Comparison of ENCODE assay signal across 8 mouse cellular contexts in genomic region chr11:102319410-102319792, GRCm38 (mm10). TPM values are rescaled to one million over a fixed set of nuclear protein-coding genes. Genes with fewer than 3 reads are reported as not detected.
DNase-seq lines count a peak whose midpoint lies in the region; ATAC-seq and TF ChIP-seq lines count a peak whose summit lies in the region.

Gene Ubtf (minus strand): TSS chr11:102319742.

- peak; percentile 7 for ATAC-seq in forebrain, embryonic 15.5 days (replicated peaks)
- ATAC-seq in neural tube, embryonic 15.5 days (ENCODE audit: low FRiP score), result no peak

- DNase-seq in ES-E14 (ENCODE audit: low read depth, low spot score), result no peak
- peak; percentile 96 for DNase-seq in cerebellum, adult 11-12 months
- DNase-seq in heart, postnatal 10 days, result peak; percentile 89 to 90
- DNase-seq in kidney, postnatal 4 days, result peak; percentile 84 to 90
- DNase-seq in lung, adult 2 months, result peak; percentile 82

- H3K27me3 ChIP-seq in forebrain, embryonic 15.5 days, result no peaks in the 10 kb centered on the region
- no peaks in the 10 kb centered on the region for H3K27me3 ChIP-seq in neural tube, embryonic 15.5 days (replicated peaks)
- peaks cover 2% of the 10 kb centered on the region; the same call in 1 of the 2 replicates for H3K27me3 ChIP-seq in testis, adult 2 months (ENCODE audit: control insufficient read depth, insufficient read depth, low read length)

- intact Hi-C loops in heart, postnatal 10 days (cut with DNase I), result loop anchor here (10.0 kb wide), 1 partner anchor 235 kb away; the partner anchor contains the start of gene Gpatch8

- H3K4me1 ChIP-seq in ES-E14 (ENCODE audit: control insufficient read depth in 2 of 2, insufficient read depth in 2 of 2, low read length in 2 of 2, poor library complexity in 1 of 2), result peaks cover 1 to 19% of the 10 kb centered on the region in 2 experiments; a peak in 3 of 4 replicates
- peaks cover 27% of the 10 kb centered on the region for H3K4me1 ChIP-seq in forebrain, embryonic 15.5 days
- peaks cover 6% of the 10 kb centered on the region; the same call in 1 of the 2 replicates for H3K4me1 ChIP-seq in lung, adult 2 months (ENCODE audit: control insufficient read depth, insufficient read depth, low read length)
- H3K4me1 ChIP-seq in neural tube, embryonic 15.5 days, result peaks cover 26% of the 10 kb centered on the region
- peaks cover 18% of the 10 kb centered on the region for H3K4me1 ChIP-seq in testis, adult 2 months (ENCODE audit: control insufficient read depth, insufficient read depth, low read length)

- peaks cover 11% of the 10 kb centered on the region for H3K36me3 ChIP-seq in ES-E14 (ENCODE audit: control insufficient read depth, insufficient read depth, low read length, poor library complexity, severe bottlenecking)
- peaks cover 10% of the 10 kb centered on the region for H3K36me3 ChIP-seq in forebrain, embryonic 15.5 days
- H3K36me3 ChIP-seq in neural tube, embryonic 15.5 days, result peaks cover 8% of the 10 kb centered on the region
- no peaks in the 10 kb centered on the region for H3K36me3 ChIP-seq in testis, adult 2 months (ENCODE audit: control insufficient read depth, insufficient read depth, low read length)

- TF ChIP-seq POLR2A in lung, adult 2 months (IDR thresholded peaks at IDR 0.05; ENCODE audit: borderline replicate concordance, extremely low read depth, low read depth, low read length), result peak; percentile 40; the same call in 1 of the 2 replicates
- TF ChIP-seq POLR2A in testis, adult 2 months (IDR thresholded peaks at IDR 0.05; ENCODE audit: control insufficient read depth, low read depth, low read length), result 0 out of 2 replicates have a peak, but pooled peaks have one; percentile 4

- peak within 1 kb of the TSS; percentile 99 for H3K9ac ChIP-seq in ES-E14 (ENCODE audit: insufficient read depth, low read depth, low read length, poor library complexity, severe bottlenecking)
- peak within 1 kb of the TSS; percentile 99 for H3K9ac ChIP-seq in forebrain, embryonic 15.5 days (replicated peaks)
- H3K9ac ChIP-seq in neural tube, embryonic 15.5 days (replicated peaks), result peak within 1 kb of the TSS; percentile 97

- peak within 1 kb of the TSS; percentile 97 for H3K27ac ChIP-seq in ES-E14 (ENCODE audit: insufficient read depth, low read depth, low read length, poor library complexity, severe bottlenecking)
- H3K27ac ChIP-seq in forebrain, embryonic 15.5 days (replicated peaks), result peak within 1 kb of the TSS; percentile 100
- H3K27ac ChIP-seq in neural tube, embryonic 15.5 days (replicated peaks), result peak within 1 kb of the TSS; percentile 98
- H3K27ac ChIP-seq in testis, adult 2 months (ENCODE audit: control insufficient read depth, insufficient read depth, low read depth, low read length), result peak within 1 kb of the TSS; percentile 93

- peak within 1 kb of the TSS; percentile 88 for H3K4me2 ChIP-seq in forebrain, embryonic 15.5 days (replicated peaks)
- peak within 1 kb of the TSS; percentile 84 for H3K4me2 ChIP-seq in neural tube, embryonic 15.5 days

- peak within 1 kb of the TSS; percentile 76 to 91 for H3K4me3 ChIP-seq in ES-E14 (ENCODE audit: insufficient read depth in 1 of 2, low read depth in 1 of 2, low read length in 2 of 2, poor library complexity in 1 of 2, severe bottlenecking in 1 of 2)
- peak within 1 kb of the TSS; percentile 95 for H3K4me3 ChIP-seq in forebrain, embryonic 15.5 days
- H3K4me3 ChIP-seq in lung, adult 2 months (replicated peaks; ENCODE audit: extremely low read depth, low read depth, low read length), result peak within 1 kb of the TSS; percentile 97
- H3K4me3 ChIP-seq in neural tube, embryonic 15.5 days (replicated peaks), result peak within 1 kb of the TSS; percentile 97
- peak within 1 kb of the TSS; percentile 92 for H3K4me3 ChIP-seq in testis, adult 2 months (ENCODE audit: control insufficient read depth, low read depth, low read length)

- WGBS in forebrain, embryonic 15.5 days, result 1% methylated on average over 25 of the region's 25 CpGs
- WGBS in lung, adult 2 months, result under 1% methylated on average over 25 of the region's 25 CpGs
- 0% methylated on average over 25 of the region's 25 CpGs for WGBS in neural tube, embryonic 15.5 days

- in situ Hi-C loops in ES-E14 (cut with MboI; ENCODE audit: low sequenced_read_pairs in 2 of 2, unreplicated experiment in 2 of 2), result no loop called here

- no peaks in the 10 kb centered on the region for H3K9me3 ChIP-seq in ES-E14 (ENCODE audit: control insufficient read depth, insufficient read depth, low read depth, low read length)
- H3K9me3 ChIP-seq in forebrain, embryonic 15.5 days, result no peaks in the 10 kb centered on the region
- H3K9me3 ChIP-seq in neural tube, embryonic 15.5 days (replicated peaks), result no peaks in the 10 kb centered on the region

- no peak for TF ChIP-seq CTCF in lung, adult 2 months (IDR thresholded peaks at IDR 0.05; ENCODE audit: insufficient read depth, low read length)
- TF ChIP-seq CTCF in testis, adult 2 months (IDR thresholded peaks at IDR 0.05; ENCODE audit: control insufficient read depth, insufficient read depth, insufficient replicate concordance, low read depth, low read length), result no peak

TF ChIP-seq in ES-E14, 5 proteins besides CTCF, POLR2A, EP300 and RAD21:
- no peak for TF ChIP-seq HCFC1 (IDR thresholded peaks at IDR 0.05; ENCODE audit: borderline replicate concordance, insufficient read depth, low read length)
- TF ChIP-seq MAFK (IDR thresholded peaks at IDR 0.05; ENCODE audit: insufficient read depth, low read depth, low read length), result no peak
- TF ChIP-seq ZNF384 (IDR thresholded peaks at IDR 0.05; ENCODE audit: low read depth, low read length), result no peak
- TF ChIP-seq ZC3H11A (IDR thresholded peaks at IDR 0.05; ENCODE audit: borderline replicate concordance, low read depth, low read length), result no peak

RNA-seq across cellular contexts. Expression of gene Ubtf, which starts in this region (rescaled TPM):
- total RNA-seq in ES-E14 (2012; rRNA removed), result 138 and 155 TPM in 2 replicates
- polyA plus RNA-seq in forebrain, embryonic 15.5 days (2015; fragmentation: Nextera tagmentation; extraction: Ambion mirVana), result 105 and 107 TPM in 2 replicates
- total RNA-seq in heart, postnatal 10 days (2021), result 10 to 100 TPM; 78.3 to 80.9 TPM
- 23.9 and 27.7 TPM in 2 replicates for polyA plus RNA-seq in lung, adult 2 months (2012; rRNA removed)
- polyA plus RNA-seq in neural tube, embryonic 15.5 days (2015; fragmentation: Nextera tagmentation; extraction: Ambion mirVana), result 68.9 and 79.5 TPM in 2 replicates
- polyA plus RNA-seq in testis, adult 2 months (2012; rRNA removed), result 8.6 and 8.9 TPM in 2 replicates
